Mouse (Mus musculus) MEL-GATA-1-ER (cell line): ENCODE measurements around the gene Babam2.
"Not testable (repeated sequence)": the region's sequence is repeated elsewhere in the genome, so short reads cannot be mapped to it uniquely, and the experiment has no call there.

Source experiments
- DNase-seq: peaks from one replicate; pipeline ENCODE4 v3.0.0-alpha.2; 2012; ENCODE audit warnings: low read depth; ENCODE audit errors: extremely low read depth

Babam2 gene

GRCm38 (mm10) chr5:31933296-31933695, 235.8 kb downstream of the Babam2 start:
- DNase-seq, result no peak

GRCm38 (mm10) chr5:31934397-31934796, 236.9 kb downstream of the Babam2 start:
- no peak for DNase-seq

- DNase-seq, result no peak
Observed at GRCm38 (mm10) chr5:31935936-31936335, 238.5 kb downstream of the Babam2 start.

- no peak for DNase-seq
Observed at GRCm38 (mm10) chr5:31936523-31936922, 239.0 kb downstream of the Babam2 start.

- no peak for DNase-seq
Observed at GRCm38 (mm10) chr5:31940876-31941275, 243.4 kb downstream of the Babam2 start.

- DNase-seq, result no peak
Observed at GRCm38 (mm10) chr5:31947185-31947584, 249.7 kb downstream of the Babam2 start.

GRCm38 (mm10) chr5:31949389-31949788, 251.9 kb downstream of the Babam2 start:
- DNase-seq, result no peak

- no peak for DNase-seq
Observed at GRCm38 (mm10) chr5:31950532-31950931, 253.0 kb downstream of the Babam2 start.

- no peak for DNase-seq
Observed at GRCm38 (mm10) chr5:31955184-31955583, 257.7 kb downstream of the Babam2 start.

GRCm38 (mm10) chr5:31956336-31956735, 258.9 kb downstream of the Babam2 start:
- DNase-seq, result peak; percentile 13

- no peak for DNase-seq
Observed at GRCm38 (mm10) chr5:31959886-31960285, 262.4 kb downstream of the Babam2 start.

GRCm38 (mm10) chr5:31961423-31961822, 263.9 kb downstream of the Babam2 start:
- DNase-seq, result peak; percentile 10

GRCm38 (mm10) chr5:31962346-31962745, 264.9 kb downstream of the Babam2 start:
- DNase-seq, result no peak

- no peak for DNase-seq
Observed at GRCm38 (mm10) chr5:31963352-31963751, 265.9 kb downstream of the Babam2 start.

- no peak for DNase-seq
Observed at GRCm38 (mm10) chr5:31963851-31964250, 266.4 kb downstream of the Babam2 start.

GRCm38 (mm10) chr5:31966741-31967140, 269.3 kb downstream of the Babam2 start:
- DNase-seq, result no peak

GRCm38 (mm10) chr5:31967526-31967925, 270.0 kb downstream of the Babam2 start:
- DNase-seq, result no peak

- no peak for DNase-seq
Observed at GRCm38 (mm10) chr5:31968046-31968506, 270.6 kb downstream of the Babam2 start.

GRCm38 (mm10) chr5:31972416-31972815, 274.9 kb downstream of the Babam2 start:
- not testable (repeated sequence) for DNase-seq

GRCm38 (mm10) chr5:31974614-31975168, 277.2 kb downstream of the Babam2 start:
- no peak for DNase-seq

- DNase-seq, result peak; percentile 12
Observed at GRCm38 (mm10) chr5:31982061-31982460, 284.6 kb downstream of the Babam2 start.

- no peak for DNase-seq
Observed at GRCm38 (mm10) chr5:31983161-31983560, 285.7 kb downstream of the Babam2 start.

GRCm38 (mm10) chr5:31983817-31984368, 286.4 kb downstream of the Babam2 start:
- DNase-seq, result no peak
